Mouse (Mus musculus): ENCODE results near the gene Lrrc49.

GRCm38 (mm10) chr9:60526195-60526594 is 161.8 kb downstream of the Lrrc49 start:
- no peak for TF ChIP-seq ZNF384 (IDR thresholded peaks at IDR 0.05; ENCODE audit: low read depth, low read length)
- TF ChIP-seq MAFK (IDR thresholded peaks at IDR 0.05; ENCODE audit: insufficient read depth, low read depth, low read length): no peak

Data from ES-E14 (cell line).